Mouse (Mus musculus) cerebellum, adult 11 months (tissue): Measurements from ENCODE around the gene Cbx7.

Source experiments
- DNase-seq: peaks from one replicate; pipeline ENCODE4 v3.0.0; 2022

The Cbx7 gene

DNA sequence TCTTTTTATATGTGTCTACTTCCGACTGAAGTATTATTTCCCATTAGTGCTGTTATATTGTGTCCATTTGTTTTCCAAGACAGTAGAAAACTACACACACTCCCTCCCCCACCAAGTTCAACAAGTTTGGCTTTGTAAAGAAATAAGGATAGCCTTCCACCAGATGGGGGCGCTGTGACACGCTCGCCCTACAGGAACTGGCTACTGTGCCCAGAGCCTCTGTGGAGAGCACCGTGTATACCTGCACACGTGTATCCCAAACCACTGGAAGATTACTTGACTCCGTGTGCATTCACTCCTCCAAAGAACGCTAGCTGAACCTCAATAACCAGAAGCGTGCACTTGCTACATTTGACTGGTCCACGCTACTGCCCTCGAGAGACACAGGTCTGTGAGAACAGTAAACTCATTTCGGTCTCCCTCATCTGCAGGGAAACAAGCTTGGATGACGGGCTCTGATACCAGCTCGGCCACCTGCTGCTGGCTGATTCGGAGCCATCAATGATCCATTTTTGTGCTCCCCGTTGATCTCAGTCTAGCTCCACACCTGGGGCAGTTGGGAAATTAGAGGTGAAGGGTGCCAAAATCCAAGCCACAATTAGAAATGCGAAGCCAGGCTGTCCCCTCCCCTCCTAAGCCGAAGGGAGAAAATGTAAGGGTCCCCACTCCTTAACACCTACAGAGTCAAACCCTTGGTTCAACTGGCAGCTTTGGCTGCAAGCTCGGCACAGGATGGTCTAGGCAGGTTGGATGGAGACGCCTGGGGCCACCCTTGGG is 79.3 kb downstream of the Cbx7 start, which contains the start of gene Apobec3:
Gene Apobec3 (plus strand): TSS at position 224 of the 777 bp plus-strand sequence.
- DNase-seq: peak; percentile 50

DNA sequence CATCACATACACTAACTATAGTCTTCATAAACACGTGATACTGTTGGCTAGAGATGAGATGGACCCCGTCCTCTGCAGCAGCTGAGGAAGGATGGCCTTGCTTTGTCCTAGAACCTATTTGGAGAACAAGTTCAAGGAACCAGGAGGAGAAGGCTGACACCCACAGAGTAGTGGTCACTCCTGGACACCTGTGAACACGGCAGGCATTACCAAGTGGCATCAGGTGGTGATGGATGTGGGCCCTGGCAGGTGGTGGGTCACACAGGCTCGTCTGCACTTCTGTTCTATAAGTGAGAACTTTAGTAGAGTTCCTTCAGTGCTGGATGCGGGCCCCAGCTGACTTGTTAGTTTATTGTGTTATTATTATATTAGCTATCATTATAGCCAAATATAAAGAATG is 86.1 kb downstream of the Cbx7 start:
- DNase-seq: no peak

DNA sequence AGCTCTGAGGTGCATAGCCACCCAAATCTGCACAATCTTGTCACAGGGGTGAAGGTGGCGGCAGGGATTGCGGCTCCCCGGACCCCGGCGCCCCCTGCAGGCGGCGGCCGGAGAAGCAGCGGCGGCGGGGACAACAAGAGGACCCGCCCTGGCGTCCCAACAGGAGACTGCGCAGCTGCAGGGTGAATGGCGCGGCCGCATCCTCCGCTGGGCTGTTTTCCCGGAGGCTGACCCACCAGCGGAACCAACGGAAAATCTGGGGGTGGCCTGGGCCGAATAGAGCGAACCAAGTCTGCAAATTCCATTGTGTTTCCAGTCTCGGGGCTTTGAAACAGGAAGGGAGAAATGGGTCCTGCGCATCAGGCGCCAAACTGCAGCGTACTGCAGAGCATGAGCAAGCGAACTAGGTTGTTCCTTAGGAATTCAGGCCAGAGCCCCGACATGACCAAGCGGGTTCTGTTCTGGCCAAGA is 87.5 kb downstream of the Cbx7 start:
- peak; percentile 95 for DNase-seq

DNA sequence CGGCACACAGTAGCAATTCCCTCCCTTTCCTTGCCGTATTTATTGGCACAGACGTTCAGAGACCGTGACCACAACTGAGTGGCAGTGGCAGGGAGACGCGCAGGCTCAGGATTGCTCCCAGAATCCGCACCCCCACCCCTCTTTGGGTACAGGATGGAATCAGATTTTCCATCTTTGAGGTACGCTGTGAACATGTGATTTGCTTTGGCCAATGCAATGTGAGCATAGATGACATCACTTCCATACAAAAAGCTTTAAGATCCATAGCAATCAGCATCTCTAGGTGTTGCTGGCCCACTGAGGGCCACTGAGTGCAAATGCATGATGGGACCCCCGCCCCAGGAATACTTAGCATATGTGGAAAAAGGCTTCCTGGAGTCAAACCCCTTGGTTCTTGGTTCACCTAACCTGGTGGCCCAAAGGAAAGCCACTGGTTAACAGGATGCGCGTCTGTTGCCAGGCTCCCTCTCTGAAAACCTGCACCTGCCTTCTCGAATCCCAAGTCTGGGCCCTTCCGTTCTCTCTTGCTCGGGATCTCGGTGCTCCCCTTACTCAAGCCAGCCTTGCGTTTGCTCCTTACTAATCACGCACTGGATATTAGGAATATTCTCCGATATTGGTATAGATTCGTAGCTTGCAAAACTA is 88.2 kb downstream of the Cbx7 start:
- peak; percentile 36 for DNase-seq

DNA sequence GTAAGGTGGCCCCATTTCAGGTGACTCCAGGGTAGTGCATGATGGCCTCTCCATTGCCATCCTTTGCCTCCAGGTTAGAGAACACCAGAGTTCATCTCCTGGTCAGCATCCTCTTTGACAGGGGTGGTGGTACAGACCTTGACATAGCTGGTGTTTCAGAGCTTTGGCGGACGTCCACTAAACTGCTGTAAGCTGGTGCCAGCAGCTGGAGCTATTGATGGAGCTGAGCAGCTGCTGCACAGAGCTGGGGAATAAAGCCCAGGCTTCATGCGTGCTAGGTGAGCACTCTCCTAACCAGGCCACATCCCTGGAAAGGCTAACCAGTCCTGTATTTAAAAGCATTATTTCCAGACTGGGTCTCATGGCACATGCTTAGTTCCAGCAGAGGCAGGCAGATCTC is 90.4 kb downstream of the Cbx7 start:
- no peak for DNase-seq

DNA sequence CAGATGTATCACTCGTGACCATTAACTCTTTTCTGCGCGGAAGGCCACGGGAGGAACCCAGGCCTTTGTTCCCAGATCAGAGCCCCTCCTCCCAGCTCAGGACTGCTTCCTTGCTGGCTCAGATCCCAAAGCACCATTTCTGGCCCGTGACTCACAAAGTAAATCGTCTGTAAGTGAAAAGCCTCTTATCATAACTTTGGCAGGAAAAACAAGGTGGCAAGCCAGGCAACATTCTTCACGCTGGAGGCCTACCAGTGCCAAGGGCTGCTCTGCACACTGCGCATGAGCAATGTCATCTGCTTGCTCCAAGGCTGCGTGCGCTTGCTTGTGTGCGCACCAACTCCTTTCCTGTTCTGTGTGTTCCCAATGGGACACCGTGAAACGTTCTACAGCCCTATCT is 91.6 kb downstream of the Cbx7 start:
- peak; percentile 51 for DNase-seq

DNA sequence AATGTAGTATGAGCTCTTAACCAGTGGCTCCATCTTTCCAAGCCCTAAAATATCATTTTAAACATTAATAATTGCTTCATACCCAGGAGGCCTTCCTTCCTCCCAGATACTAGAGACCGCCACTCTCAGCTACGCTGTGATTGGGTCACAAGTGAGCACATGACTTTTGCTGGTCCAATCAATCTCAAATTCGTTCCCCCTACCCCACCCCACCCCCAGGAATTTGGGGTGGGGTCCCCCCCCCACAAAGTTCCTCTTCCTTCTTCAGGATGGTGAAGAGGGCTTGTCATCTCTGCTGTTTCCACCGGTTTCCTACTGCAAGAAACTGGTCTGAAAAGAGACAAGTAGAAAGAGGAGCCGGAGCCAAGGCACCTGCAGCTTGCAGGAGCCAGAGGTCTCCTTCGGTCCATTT is 92.2 kb downstream of the Cbx7 start:
- DNase-seq: no peak

DNA sequence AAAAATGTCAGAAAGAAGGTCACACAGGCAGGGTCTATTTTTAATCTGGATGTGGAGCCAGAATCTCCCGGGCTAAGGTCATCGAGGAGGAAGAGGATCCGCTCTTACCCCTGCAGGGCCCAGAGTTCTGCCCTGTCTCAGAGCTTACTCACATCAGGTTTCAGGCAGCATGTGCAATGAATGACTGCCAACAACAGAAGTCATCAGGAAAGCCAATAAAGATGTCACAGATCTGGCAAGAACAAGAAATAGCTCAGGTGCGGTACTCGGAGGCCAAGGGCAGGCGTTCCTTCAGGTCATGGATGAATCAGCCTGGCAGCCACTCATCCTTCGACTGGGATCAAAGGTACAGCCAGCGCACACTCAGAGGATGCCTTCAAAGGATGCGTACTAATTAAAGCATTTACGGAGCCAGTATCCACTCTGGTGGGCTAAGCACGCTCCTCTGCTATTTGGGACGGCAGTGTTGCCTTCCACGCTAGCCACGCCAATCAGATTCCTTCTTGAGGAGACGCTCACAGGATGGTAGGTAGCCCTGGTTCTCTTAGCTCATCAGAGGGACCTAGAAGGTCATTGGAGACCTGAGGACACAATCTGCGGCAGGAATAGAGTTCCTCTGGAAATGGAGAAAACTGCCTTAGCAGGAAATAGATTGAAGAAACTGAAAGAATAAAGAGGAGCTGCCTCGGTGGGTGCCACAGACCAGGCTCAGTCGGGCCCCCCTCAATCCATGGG is 95.5 kb downstream of the Cbx7 start:
- DNase-seq: no peak

DNA sequence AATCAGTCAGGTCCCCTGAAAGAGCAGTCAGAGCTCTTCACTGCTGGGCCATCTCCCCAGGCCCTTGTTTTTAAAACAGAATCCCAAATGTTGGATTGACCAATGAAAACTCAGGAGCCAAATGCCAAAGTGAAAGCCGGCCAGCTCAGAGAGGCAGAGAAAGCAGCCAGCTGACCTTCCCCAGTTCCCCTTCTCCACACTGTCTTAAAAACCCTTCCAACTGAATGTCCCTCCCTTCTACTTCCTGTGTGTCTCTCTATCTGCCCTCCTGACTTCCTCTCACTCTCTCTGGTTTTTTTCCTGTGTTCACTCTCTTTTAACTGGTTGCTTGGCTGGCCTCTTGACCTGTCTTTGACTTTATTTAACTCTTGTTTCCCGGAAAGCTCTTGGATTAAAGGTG is 96.9 kb downstream of the Cbx7 start:
- DNase-seq: no peak

DNA sequence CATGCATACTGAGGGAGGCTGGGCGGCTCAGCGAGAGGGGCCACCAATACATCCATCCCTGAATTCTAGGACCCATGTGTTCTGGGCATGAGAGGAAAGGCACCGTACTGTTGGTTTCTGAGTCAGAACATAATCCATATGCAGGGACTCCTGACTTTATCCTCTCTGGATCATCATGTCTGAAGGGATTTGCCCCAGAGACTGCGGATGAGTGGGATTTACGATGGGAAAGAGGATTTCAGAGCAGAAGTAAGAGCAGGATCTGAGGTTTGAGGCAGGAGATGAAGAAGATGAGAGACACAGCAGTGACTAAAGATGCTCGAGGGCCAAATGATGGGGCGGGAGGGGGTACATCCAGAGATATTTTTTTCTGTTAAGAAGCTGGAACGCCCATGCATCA is 97.4 kb downstream of the Cbx7 start:
- DNase-seq: no peak

DNA sequence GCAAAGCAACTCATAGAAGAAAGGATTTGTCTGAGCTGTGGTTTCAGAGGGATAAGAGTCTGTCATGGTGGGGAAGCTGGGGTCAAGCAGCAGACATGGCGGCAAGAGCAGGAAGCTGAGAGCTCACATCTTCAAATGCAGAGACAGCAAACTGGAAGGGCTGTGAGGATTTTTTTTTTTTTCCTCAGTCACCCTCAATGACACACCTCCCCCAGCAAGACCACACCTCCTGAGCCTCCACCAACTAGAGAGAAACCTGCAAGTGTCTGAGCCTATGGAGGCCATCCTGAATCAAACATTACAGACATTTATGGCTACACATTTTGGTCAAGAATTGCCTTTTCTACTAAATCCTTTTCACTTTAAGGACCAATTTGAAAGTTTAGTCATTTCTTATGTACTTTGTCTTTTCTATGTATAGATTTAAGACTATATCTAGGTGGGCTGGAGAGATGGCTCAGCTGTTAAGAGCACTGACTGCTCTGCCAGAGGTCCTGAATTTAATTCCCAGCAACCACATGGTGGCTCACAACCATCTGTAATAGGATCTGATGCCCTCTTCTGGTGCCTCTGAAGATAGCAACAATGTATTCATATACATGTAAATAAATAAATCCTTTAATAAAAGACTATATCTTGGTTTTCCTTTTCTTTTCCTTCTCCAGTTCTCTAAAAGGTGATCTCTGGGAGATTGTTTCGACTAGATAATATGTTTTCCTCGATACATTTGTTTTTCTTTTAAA is 103.5 kb downstream of the Cbx7 start:
- no peak for DNase-seq
